Comparison of ENCODE assay signal across 18 mouse cellular contexts in genomic region chr15:13194048-13194447, GRCm38 (mm10). TPM values are rescaled to one million over a fixed set of nuclear protein-coding genes. Genes with fewer than 3 reads are reported as not detected.
"Had no signal": no experiment of that assay in that cellular context is flagged by ENCODE, and none has a peak within 500 bp of the region (broad histone marks: within the 10 kb centered on the region; RNA-seq: fewer than 3 reads in every experiment).

No protein-coding gene starts in this region.

- H3K9ac ChIP-seq: liver, embryonic 13.5 days; stomach, embryonic 15.5 days had no signal

- H3K4me1 ChIP-seq: liver, embryonic 13.5 days; stomach, embryonic 15.5 days had no signal

- H3K4me2 ChIP-seq: liver, embryonic 13.5 days; stomach, embryonic 15.5 days had no signal

- H3K4me3 ChIP-seq: left cerebral cortex, adult 2 months; liver, embryonic 13.5 days; stomach, embryonic 15.5 days had no signal

- ATAC-seq: inflammation-experienced regulatory T-cells, adult 6 months; intestine, embryonic 16.5 days had no signal

- H3K36me3 ChIP-seq: liver, embryonic 13.5 days; stomach, embryonic 15.5 days had no signal

- H3K9me3 ChIP-seq: liver, embryonic 13.5 days; stomach, embryonic 15.5 days had no signal

- DNase-seq: kidney, adult 18-20 months; kidney, adult 9 months; kidney, postnatal 36 days; layer of hippocampus, postnatal 36 days; liver, embryonic 13.5 days; lung, adult 2 months; lung, postnatal 14 days; lung, postnatal 4 days; retina, postnatal 1 day; right cerebral cortex, postnatal 25 days; spleen, adult 18-20 months; thymus, postnatal 25 days had no signal

- H3K27me3 ChIP-seq: liver, embryonic 13.5 days; stomach, embryonic 15.5 days had no signal

- H3K27ac ChIP-seq: kidney, postnatal 0 days; left cerebral cortex, adult 2 months; liver, embryonic 13.5 days; stomach, embryonic 15.5 days had no signal

RNA-seq across cellular contexts. Expression of gene Cdh6, which starts 20.6 kb away (rescaled TPM):
- total RNA-seq: megakaryocyte progenitor cell, adult 5-6 weeks had no signal
